Mouse (Mus musculus): ENCODE data around the gene Slc22a15.
"Not testable (repeated sequence)": the region's sequence is repeated elsewhere in the genome, so short reads cannot be mapped to it uniquely, and the experiment has no call there.

The Slc22a15 gene

DNA sequence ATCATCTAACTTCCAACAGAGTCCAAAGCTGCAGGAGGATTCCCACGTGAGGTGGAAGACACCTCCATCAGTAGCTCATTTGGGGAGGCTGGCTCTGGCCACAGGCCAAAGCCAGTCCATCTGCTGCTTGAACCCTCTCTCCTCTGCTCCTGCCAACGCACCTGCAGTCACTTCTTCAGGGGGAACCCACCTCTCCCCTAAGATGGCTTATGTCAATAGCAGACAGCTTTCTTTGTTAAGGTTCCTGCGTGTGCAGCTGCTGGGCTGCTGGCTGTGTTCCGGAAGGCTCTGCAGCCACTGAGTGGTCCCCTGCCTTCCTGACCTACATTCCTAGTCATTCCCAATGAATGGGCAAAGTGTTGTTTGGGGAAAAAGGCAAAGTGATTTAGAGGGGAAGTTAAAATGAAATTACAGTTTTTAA lies 57.2 kb downstream of the Slc22a15 start:
- no peak for DNase-seq (ENCODE audit: low read depth)

DNA sequence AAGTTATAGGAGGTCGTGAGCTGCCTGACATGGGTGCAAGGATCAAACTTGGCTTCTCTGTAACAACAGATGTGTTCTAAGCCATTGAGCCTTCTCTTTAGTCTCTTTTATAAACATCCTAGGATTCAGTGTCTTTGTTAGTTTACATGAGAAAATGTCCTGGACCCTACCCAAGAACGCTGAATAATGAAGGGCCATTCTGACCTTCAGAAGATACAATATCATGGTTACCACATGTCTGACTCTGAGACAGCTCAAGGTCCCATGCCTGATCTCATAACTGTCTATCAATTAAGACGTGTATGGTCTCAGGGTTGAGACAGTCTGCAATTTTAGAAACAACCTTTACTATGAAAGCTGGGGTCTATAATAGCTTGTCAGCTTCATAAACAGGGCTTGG lies 62.4 kb downstream of the Slc22a15 start:
- DNase-seq (ENCODE audit: low read depth): no peak

DNA sequence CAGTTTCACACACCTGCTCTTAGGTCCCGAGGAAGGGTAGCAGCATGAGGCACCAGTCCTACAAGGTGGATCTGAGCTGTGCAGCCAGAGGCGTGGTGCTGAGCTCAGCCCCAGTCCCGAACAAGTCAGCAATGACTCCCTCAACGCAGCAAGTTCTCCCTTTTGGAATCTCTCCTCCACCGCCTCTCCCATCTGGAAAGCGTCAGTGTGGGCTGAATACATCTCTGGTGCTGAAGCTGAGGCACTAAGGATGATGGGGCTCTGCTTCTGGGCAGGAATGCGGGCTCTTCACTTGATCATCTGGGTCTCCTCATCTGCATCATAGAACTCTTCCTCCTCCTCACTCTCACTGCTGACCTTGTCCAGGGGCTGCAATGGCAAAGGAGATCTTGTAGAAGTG lies 64.1 kb downstream of the Slc22a15 start:
- no peak for DNase-seq (ENCODE audit: low read depth)

DNA sequence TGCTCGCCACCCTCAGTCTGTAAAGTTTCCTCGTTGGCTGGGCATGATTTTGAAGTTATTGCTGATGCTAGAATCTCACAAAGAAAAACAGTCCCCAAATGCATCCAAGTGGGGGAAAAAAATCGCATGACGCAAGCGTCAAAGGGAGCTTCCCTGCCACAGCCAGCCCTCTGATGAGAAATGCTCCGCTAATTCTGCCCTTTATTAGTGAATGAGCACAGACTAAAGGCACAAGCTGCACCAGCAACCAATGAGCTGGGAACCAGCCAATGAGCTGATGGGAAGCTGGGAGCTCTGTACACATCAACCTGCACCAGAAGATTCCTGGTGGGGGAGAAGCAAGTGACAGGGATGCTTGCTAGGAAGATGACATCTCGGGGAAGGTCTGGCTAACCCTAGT lies 64.5 kb downstream of the Slc22a15 start:
- DNase-seq (ENCODE audit: low read depth): no peak

DNA sequence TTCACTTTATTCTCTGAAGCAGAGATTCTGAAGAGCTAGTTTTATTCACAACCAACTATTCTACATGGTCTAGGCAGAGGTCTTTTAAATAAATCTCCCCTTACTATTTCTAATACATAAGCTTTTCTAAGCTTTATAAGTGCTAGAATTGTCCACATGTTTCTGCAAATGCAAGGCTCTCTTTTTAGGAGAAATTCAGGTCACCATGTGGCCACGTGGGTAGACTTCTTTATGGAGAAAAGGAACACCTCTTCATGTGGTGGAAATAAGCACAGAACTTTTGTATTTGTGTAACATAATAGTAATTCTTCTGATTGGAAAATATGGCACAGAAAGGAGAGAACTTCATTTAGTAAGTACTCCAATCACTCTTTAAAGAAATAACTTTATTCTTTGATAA lies 70.2 kb downstream of the Slc22a15 start:
- DNase-seq (ENCODE audit: low read depth): no peak

DNA sequence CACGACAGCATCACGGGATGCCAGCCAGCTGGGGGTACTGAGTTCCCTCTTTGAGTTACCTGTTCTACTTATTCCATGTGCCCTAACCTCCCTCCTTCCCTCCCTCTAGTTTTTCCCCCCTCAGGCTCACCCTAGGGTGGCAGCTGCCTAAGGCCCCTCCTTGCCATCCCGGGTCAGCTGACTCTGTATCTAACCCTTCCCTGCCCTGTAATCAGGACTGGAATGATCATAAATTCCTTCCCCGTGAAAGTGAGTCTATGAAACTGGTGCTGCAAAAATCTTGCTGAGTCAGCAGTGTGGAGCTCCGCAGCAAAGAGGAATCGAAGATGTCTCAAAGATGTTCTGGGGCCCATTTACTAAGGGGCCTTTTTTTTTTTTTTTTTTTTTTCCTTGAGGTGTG lies 72.9 kb downstream of the Slc22a15 start:
- DNase-seq (ENCODE audit: low read depth): no peak

DNA sequence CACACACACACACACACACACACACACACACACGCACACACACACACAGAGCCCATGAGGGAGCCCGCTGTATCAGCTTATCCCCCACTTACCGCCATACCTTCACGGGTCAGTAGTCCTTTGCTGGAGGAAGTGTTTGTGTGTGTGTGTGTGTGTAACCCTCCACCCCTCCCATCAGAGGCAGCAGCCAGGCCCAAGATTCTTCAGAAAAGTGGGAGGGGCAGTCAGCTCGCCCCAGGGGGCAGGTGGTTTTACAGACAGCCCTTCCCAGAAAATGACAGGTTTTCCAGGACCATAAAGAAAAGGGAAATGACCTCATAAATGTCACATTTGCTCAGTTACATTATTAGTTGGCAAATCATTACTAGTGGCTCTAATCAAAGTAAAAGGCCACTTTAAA lies 75.4 kb downstream of the Slc22a15 start, which contains the start of gene Mab21l3:
TSS of gene Mab21l3 (minus strand) at position 144 of the 400 bp plus-strand sequence.
- DNase-seq (ENCODE audit: low read depth): no peak

DNA sequence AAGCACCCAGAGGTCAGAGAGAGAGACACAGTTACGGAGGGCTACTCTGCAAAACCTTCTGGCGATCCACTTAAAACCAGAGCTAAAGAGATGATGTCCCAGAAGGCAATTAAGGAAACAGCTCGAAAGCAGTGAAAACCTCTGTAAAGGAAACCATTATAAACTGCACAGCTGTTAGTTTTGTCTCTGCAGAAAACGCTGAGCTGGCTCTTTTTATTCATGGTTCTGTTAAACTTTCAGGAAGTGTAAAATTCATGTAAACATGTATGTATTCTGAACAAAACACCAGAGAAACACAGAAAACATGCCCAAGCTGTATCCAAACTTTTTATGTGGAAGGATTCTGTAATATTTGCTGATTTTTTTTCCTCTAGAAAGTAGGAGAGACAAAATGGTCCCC lies 78.2 kb downstream of the Slc22a15 start:
- DNase-seq (ENCODE audit: low read depth): no peak

DNA sequence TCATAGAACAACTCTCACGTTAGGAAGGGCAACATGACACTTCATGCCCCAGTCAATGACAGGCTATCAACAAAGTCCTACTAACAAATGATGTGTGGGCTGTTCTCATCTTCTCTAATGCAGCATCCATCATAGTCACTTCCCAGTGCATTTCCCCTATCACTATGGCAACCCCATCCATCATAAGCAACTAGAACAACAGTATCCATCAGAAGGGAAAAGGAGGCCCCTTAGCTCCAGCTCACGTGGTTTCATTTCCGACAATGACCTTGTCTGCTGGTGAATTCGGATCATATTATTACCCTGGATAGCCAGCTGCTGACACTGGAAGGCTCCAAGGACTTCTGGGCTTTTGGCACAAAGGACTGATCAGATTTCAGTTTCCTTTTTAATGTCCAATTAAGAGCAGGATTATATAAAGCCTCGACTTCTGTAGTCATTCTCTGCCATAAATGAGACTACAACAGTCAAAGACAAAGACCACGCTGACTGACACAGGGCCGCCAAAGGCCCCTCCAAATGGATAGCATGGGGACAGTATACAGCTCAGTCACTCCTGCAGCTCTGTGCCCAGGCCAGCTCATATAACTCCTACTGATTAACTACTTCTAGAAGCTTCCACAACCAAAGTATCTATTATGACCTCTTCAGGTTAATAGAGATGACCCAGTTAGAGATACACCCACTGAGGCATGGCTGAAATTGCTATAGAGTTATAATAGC lies 81.7 kb downstream of the Slc22a15 start:
- no peak for DNase-seq (ENCODE audit: low read depth)

DNA sequence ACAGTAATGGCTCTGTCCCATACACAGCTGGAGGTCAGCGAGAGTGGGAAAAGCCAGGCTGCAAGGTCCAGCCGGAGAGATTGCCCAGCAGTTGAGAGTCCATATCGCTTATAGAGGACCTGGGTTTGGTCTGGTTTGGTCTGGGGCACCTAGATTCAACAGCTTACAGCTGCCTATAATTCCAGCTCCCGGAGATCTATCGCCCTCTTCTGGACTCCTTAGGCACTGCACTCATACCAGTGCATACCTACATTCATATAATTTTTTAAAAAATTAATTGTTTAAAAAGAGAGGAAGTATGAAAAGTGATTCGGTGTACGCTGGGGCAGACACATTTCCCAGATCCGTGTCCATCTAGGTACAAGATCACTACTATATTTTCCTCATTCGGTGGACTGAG lies 84.9 kb downstream of the Slc22a15 start:
- DNase-seq (ENCODE audit: low read depth): no peak

DNA sequence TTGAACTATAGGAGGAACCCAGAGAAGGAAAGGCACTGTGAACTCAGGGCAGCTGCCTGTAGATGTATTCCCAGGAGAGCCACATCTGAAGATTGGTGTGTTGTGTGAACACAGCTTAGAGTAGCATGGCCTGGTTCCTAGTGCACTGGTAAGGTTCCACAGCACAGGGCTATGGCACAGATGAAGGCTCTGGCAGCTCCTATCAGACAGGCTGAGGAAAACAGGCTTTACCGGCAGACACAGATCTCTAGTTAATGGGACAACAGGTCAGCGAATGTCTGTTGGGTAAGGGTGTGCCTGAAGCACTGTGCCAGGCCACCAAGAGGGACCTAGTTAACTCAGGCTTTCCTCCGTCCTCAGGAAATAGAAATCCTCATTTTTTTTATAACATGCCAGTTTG lies 87.3 kb downstream of the Slc22a15 start:
- no peak for DNase-seq (ENCODE audit: low read depth)

DNA sequence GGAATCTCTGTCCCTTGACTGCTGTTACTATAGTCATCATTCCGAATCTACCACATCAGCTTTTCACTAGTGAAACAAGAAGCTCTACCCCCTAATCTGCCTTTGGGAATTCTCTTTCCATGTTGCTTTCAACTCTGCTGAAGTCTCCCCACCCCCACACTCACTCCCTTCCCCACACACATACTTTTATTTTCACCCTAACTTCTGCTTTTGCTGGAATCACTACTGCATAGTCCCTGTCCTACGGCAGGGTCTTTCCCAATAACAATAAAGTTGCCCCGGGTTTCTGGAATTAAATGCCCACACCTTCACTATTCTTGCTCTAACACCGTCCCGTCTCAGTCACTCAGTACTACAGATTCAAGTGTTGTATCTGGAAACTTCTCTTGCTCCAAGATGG lies 87.7 kb downstream of the Slc22a15 start:
- DNase-seq (ENCODE audit: low read depth): no peak

DNA sequence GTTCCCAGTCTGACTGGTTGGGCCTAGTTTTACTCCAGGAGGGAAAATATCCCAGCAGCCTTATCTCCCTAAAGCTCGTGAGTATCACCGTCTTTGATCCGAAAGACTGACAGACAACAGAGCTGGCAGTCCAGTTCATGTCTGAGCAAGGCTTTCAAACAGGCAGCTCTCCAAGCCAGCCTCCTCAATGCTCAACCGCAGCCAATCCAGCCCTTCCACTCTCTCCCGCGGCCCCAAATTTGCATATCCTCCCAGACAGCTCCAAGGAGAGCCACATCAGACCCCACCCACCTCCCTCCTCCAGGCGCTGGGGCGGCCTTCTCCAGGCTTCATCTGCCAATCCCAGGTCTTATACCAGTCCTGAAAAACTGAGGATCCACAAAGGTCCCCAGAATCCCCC lies 88.2 kb downstream of the Slc22a15 start:
- DNase-seq (ENCODE audit: low read depth): peak; percentile 79

DNA sequence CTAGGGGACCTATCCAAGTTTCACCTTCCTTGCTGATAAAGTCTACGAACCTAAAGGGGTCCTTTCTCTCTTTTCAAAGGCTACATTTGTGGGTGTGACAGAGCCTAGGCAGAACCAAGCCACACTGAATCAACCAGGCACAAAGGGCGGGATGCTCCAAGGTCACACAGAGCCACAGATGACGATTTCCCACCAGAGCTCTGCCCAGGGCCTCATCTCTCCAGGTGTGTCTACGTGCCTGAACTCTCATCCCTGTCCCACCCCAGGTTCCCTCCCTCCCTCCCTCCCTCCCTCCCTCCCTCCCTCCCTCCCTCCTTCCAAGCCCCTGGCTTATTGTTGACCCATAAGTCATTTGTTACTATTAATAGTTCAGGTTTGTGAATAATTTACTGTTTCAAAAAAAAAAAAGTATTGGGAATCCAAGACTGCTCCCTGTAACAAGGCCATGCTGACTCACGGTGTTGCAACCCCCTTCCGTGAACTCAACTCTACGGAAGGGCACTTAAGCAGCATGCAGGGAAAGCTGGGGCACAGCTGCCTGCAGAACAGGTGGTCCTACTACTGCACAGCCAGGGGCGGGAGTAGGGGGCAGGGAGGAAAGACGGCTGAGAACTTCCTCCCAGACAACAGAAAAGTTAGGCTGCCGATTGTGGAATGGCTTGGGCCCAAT lies 92.9 kb downstream of the Slc22a15 start:
- DNase-seq (ENCODE audit: low read depth): peak; percentile 69

DNA sequence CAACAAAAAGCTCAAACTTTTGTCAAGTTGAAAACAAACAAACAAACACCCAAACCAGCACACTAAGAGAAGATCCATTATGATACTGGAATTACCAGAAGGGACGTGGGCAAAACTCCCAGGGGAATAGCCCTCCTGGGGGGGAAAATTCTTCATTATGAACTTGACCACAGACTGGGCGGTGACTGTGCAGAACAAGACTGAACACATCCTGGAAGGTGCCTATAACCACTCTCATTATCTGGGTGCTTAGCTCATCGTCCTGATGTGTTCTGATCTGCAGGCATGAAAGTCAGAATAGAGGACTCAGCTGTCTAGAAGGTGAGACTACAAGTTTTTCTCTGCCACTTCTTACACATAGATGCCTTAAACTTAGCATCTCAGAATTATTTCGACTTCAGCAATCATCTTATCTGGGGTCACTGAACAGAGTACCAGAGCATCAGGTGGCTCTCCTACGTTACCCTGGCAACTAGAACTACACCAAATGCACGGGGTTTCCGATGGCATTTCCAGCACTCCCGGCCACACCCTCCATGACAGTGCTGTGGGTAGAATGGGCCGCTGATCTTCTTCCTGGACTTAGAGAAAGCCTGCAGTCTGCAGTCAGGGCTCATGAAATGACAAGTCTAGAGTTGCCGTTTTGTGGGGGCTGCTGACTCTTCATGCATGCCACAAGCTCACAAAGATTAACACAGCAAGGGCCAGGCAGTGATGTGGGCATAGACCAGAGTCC lies 94.2 kb downstream of the Slc22a15 start:
- no peak for DNase-seq (ENCODE audit: low read depth)

DNA sequence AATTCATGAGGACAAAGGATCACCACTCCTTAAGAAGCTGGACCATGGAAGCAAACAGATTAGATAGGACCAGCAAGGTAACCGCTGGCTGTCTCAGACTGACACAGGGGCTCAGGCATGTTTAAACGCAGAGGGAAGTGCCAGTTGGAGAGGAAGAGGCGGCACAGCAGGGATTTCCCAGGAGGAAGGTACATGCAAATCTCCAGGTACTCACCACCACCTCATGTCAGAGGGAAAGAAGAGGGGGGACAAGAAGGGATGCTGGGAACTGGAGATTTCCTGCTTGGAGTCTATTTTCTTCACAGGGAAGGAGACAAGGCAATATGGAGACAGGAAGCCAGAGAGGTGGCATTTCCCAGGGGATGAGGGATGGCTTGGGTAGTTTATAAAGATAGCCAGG lies 95.7 kb downstream of the Slc22a15 start:
- no peak for DNase-seq (ENCODE audit: low read depth)

DNA sequence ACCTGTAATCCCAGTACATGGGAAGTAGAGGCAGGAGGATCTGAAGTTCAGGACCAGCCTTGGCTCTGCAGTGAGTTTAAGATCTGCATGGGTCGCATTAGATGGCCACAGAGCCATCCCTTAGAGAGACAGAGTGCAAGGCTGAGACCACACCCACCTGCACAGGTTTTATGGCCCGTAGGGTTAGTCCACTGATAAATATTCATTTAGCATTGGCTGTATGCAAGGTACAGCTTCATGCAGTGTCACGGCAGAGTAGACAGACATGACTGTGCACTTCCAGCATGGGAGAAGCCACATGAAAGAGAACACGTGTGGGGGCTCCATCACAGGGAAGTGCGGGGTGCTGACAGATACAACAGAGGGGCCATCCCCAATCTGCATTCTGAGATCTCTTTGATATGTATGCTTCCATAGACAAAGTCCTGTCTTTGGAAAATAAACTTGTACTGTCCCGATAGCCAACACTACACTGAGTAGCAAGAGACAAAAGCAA lies 97.0 kb downstream of the Slc22a15 start:
- DNase-seq (ENCODE audit: low read depth): no peak

DNA sequence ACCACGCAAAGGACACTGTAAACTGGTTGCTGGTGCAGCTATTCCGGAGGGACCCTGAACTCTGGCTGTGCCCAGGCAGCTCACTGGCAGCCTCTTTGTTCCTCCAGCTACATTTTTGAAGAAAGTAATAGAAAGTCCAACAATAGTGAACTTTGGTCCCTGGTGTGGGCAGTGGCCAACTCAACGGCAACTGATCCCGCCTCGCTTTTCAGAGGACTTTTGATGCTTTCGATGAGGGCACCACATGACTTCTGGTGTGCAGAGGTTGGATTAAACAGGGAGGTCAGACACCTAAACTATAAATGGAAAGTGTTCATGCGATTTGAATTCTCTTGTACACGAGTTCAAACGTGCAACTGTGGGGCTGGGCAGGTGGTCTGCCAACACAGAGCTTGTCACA lies 99.9 kb downstream of the Slc22a15 start:
- DNase-seq (ENCODE audit: low read depth): no peak

DNA sequence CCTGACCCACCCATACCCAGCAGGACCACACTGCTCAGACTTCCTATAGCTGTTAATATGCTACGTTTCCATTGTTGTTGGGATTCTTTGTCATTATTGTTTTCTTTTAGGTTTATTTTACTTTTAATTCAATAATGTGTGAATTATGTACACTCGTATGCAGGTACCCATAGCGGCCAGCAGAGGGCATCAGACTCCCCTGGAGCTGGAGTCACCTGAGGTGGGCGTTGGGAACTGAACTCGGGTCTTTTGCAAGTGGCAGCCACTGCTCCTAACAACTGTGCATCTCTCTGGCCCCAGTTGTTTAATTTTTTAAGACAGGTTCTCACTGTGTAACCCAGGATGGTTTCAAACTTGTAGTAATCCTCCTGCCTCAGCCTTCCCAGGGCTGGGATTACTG lies 102.2 kb downstream of the Slc22a15 start:
- DNase-seq (ENCODE audit: low read depth): no peak

DNA sequence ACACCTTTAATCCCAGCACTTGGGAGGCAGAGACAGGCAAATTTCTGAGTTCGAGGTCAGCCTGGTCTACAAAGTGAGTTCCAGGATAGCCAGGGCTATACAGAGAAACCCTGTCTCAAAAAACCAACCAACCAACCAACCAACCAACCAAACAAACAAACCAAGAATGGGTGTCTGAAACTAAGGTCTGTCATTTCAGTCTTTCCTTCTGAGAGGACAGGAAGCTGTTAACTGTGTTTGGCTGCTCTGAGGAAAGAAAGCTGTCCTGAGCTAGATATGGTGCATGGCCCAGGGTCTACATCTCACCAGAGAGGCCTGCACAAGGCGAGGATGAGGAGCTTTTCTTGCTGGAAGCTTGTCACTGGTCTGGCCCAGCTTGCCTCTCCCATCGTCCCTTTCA lies 103.5 kb downstream of the Slc22a15 start:
- not testable (repeated sequence) for DNase-seq (ENCODE audit: low read depth)

DNA sequence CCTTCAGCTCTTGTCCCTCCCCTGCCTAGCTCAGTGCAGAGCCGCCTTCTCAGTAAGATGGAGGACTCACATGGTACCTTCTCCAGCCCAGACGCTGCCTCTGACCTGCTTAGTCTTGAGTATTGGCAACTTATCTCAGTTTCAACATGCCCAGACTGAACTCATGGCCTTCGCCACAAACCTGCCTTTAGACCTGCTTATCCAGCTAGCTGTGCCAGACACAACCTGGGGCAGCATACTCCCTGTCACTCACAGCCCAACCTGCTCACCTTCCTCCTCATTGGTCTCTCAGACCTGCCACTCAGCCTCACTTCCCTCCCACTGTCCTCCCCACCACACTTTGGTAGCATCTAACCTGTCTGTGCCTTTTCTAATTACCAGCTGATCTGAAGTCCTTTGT lies 108.2 kb downstream of the Slc22a15 start:
- DNase-seq (ENCODE audit: low read depth): no peak

DNA sequence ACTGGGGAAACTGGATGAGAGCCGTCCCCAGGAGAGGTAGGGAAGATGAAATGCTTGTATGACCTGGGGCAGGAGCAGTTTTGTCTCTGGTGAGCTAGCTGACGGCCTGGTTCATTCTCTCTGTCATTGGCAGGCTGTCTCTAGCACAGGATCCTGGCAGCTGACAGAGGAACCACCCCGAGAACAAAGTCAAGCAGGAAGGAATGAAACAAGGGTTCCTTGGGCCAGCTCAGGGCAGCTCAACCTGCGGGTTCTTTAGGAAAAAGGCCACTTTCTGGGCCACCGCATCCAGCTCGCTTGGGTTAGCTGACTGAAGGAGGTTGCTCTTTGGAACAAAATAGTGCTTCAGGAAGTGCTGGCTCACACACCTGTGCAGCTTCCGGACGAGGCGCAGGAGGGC lies 109.5 kb downstream of the Slc22a15 start:
- no peak for DNase-seq (ENCODE audit: low read depth)

Data from fibroblast of lung, adult 2 months (primary cell).